Mouse (Mus musculus): ENCODE results near the gene Prp2.
"Not testable (repeated sequence)": the region's sequence is repeated elsewhere in the genome, so short reads cannot be mapped to it uniquely, and the experiment has no call there.

Prp2 gene

GRCm38 (mm10) chr6:132595613-132596012 is at the start of gene Prp2:
Prp2 (plus strand) TSS chr6:132595913.
- in situ Hi-C loops (cut with MboI; ENCODE audit: unreplicated experiment in 2 of 2) = not testable (repeated sequence)

- in situ Hi-C loops (cut with MboI; ENCODE audit: unreplicated experiment in 2 of 2) = not testable (repeated sequence)
Observed at GRCm38 (mm10) chr6:132569509-132569908, 26.2 kb upstream of the Prp2 start, which contains the start of gene Prh1. Prh1 (plus strand) TSS chr6:132569809.

- in situ Hi-C loops (cut with MboI; ENCODE audit: unreplicated experiment in 2 of 2) = loop anchor here in 1 of 2 experiments (10.0 kb wide), 1 partner anchor 195 kb away; the partner anchor contains the start of gene Tas2r123
Observed at GRCm38 (mm10) chr6:132649399-132649798, 53.7 kb downstream of the Prp2 start.

Data from v-Abl transformed pro-B cells (cell line).